Mouse (Mus musculus) liver, adult 2 months (tissue): ENCODE data around the gene Tbcb.

Source experiments
- CTCF ChIP-seq: fragments of 200-500 bp; IDR thresholded peaks from 2 replicates; pipeline ENCODE4 v1.5.1; 2011; ENCODE audit warnings: low read depth, low read length, control low read depth
- POLR2A ChIP-seq: fragments of 200-500 bp; IDR thresholded peaks from 2 replicates; pipeline ENCODE4 v1.6.1; 2011; ENCODE audit warnings: low read length, control low read depth; ENCODE audit not compliant: insufficient read depth; ENCODE audit errors: extremely low read depth

GRCm38 (mm10) chr7:30280670-30281138 lies 48.6 kb upstream of the Tbcb start:
- no peak for TF ChIP-seq CTCF
- no peak for TF ChIP-seq POLR2A
